Mouse (Mus musculus): ENCODE data around the gene Spats1. TPM values are rescaled to one million over a fixed set of nuclear protein-coding genes. Genes with fewer than 3 reads are reported as not detected.

The Spats1 gene
- polyA plus RNA-seq (2012; rRNA removed) = not detected in 2 replicates

DNA sequence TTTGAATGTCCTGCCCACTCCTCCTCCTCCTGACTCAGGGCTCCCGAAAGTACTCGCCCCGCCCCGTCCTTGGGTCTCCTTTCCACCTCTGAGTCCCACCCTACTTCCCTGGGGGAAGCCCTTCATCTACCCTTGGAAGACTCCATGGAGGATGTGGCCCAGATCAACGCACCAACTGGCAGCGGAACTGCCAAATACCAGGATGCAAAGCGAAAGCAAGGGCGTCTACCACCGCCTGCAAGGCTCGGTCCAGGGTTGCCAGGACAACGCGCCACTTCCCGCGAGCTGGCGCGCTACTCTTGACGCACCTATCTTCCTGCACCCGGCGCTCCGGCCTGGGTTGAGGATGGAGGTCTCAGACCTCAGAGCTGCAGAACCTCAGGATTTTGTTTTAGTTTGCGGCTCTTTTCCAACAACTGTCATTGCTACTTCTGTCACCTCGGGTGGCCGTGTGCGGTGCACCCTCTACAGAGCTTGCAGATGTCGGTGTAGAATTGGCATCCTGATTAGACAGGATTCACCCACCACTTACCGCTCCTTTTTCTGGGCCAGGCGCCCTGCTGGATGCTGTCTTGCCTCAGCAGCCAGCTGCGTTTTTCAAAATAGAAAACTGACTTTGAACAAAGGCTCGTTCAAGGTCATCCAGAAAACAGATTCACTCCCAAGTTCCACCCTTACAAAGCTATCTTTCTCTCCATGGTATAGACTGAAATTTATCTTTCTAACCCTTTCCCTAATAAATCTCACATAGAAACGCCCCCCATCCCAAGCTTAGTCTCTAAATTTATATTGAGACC, at the start of gene Spats1:
Gene Spats1 (minus strand): TSS at position 747 of the 797 bp plus-strand sequence.
- DNase-seq (ENCODE audit: low read depth, low spot score) = no peak
- WGBS = 5% methylated on average over 30 of the region's 30 CpGs

DNA sequence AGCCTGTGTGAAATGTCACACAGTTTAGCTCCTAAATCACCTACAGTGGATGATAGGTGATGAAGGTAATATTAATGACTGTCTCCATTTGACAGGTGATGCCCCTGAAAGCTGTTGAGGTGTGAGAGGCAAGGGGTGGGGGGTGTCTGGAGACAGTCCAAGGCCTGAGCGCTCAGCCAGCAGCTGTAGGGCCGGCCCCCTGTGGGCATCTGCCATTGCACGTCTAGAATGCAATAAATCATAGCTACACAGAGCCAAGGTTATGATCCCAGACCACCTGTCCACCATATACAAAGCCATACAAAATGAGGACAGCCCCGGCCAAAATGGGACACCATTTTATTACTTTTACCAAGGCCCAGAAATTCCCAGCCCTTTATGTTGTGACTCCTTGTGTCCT, 49.7 kb upstream of the Spats1 start:
- no peak for DNase-seq (ENCODE audit: low read depth, low spot score)
- WGBS = 50% methylated on average over 4 of the region's 4 CpGs

DNA sequence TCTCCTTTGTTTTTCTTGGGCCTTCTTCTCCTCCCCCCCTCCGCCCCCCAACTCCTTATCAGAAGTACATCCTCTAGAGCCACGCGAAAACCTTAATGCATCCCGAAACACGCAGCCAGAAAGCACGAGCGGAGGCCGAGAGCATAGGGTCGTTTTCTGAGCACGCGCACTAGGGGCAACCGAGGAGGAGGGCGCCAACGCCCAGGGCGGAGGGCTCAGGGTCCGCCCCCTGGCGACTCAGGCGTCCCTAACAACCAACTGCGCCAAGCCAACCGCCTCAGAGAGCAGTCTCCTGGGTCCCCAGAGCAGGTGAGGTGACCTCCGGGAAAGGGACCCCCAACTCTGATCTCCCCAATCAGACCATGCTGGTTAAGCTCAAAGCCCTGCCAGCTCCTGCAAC, 48.0 kb upstream of the Spats1 start, which contains the start of gene Tcte1:
Gene Tcte1 (plus strand): TSS at position 172 of the 400 bp plus-strand sequence.
- 3% methylated on average over 21 of the region's 21 CpGs for WGBS
- no peak for DNase-seq (ENCODE audit: low read depth, low spot score)

DNA sequence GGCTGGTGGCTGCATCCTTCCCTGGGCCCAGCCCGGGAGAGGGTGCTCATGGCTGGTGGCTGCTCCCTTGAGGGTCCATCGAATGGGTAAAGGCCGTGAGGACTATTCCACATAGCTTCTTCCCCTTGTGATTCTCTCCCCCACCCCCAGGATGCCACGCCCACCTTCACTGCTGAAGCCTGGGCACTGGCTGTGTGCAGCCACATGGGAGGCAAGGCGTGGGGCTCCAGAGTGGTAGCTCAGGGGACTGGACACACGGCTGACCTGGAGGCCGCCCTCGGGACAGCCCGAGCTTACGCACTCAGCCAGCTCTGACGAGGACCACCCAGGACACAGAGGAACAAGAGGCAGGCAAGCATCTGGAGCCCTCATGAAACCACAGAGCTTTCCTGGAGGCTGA, 44.9 kb upstream of the Spats1 start:
- 79% methylated on average over 11 of the region's 11 CpGs for WGBS

GRCm38 (mm10) chr17:45518766-45519475, 43.7 kb upstream of the Spats1 start:
- DNase-seq (ENCODE audit: low read depth, low spot score) = no peak
- 72% methylated on average over 12 of the region's 12 CpGs for WGBS

More for the DNA sequence above, 44.9 kb upstream of the Spats1 start:
- DNase-seq (ENCODE audit: low read depth, low spot score) = no peak

DNA sequence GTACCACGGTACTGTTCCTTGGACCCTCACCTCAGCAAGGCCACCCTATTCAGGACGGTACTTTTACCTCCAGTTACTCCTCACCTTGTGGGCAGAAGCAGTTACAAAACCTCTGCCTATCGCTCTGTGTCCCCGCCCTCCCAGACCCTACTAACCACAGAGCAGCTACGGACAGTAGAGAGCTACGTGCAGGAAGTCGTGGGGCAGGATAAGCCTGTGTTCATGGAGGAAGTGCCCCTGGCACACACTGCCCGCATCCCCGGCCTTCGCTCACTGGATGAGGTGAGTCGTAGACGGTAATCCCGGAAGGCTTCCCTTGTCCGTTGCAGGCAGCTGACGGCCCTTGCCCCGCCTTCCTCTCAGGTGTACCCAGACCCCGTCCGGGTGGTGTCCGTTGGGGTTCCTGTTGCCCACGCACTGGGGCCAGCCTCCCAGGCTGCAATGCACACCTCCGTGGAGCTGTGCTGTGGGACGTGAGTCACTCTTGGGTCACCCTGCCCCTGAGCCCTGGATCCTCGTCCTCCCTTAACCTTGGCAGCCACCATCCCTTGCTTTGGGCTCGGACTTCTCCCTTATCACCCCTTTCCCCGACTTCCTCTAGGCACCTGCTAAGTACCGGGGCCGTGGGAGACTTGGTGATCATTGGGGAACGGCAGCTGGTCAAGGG, 42.5 kb upstream of the Spats1 start:
- 90% methylated on average over 28 of the region's 28 CpGs for WGBS
- no peak for DNase-seq (ENCODE audit: low read depth, low spot score)

DNA sequence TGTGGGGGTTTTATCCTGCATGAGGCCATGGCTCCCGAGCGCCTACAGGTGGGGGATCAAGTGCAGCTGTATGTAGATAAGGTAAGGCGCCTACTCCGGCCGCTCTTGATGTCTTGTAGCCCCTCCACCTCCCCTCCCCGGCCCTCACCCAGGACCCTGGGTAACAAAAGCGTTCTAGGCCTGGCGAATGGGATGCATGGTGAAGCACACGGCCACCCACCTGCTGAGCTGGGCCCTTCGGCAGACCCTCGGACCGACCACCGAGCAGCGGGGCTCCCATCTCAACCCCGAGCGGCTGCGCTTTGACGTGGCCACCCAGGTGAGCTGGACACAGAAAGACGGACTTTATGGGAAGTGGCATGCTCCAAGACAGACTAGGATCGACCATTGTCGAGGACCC, 41.9 kb upstream of the Spats1 start:
- WGBS = 93% methylated on average over 21 of the region's 21 CpGs
- no peak for DNase-seq (ENCODE audit: low read depth, low spot score)

- 51% methylated on average over 8 of the region's 8 CpGs for WGBS
- DNase-seq (ENCODE audit: low read depth, low spot score) = peak; percentile 29
Observed at GRCm38 (mm10) chr17:45516488-45516887, 41.3 kb upstream of the Spats1 start.

DNA sequence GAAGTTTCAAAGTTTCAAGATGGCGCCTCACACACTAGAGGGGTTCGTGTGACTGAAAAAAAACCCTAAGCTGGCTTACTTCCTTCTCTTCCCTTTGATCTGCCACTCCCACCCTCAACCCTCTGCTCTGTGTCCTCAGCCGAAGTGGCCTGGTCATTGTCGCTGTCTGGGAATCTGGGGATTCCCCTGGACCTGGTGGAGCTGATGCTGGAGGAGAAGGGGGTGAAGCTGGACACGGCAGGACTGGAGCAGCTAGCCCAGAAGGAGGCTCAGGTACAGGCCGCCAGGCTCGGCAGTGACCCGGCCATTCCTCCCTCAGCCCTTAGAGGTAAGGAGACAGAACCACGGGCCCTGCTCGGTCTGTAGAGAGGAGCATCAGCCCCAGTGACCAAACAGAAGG, 40.6 kb upstream of the Spats1 start:
- no peak for DNase-seq (ENCODE audit: low read depth, low spot score)
- 85% methylated on average over 10 of the region's 10 CpGs for WGBS

DNA sequence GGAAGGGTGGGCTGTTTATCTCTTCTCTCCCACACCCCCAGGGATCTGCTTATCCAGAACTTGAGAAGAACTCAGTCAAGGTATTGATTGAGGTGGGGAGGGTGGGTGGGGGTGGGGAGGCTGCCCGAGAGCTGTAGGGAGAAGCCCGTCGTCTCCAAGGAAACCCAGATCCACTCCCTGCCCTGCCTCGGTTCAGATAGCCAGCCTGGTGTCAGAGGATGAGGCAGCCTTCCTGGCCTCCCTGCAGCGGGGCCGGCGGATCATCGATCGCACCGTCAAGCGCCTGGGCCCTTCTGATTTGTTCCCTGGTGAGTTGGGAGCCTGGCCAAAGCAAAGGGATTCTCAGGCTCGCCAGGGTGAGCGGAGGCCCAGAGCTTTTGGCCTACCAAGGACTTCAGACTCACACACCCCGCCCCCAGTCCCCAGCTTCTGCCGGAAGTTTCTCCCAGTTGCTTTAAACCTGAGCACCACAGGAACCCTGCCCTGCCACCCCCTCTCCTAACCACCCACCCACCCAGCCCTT, 40.0 kb upstream of the Spats1 start:
- 78% methylated on average over 15 of the region's 15 CpGs for WGBS
- no peak for DNase-seq (ENCODE audit: low read depth, low spot score)

- DNase-seq (ENCODE audit: low read depth, low spot score) = no peak
- WGBS = 89% methylated on average over 4 of the region's 4 CpGs
Observed at GRCm38 (mm10) chr17:45511757-45512156, 36.5 kb upstream of the Spats1 start.

- no peak for DNase-seq (ENCODE audit: low read depth, low spot score)
- WGBS = 93% methylated on average over 4 of the region's 4 CpGs
Observed at GRCm38 (mm10) chr17:45510871-45511270, 35.7 kb upstream of the Spats1 start.

- WGBS = 2% methylated on average over 42 of the region's 42 CpGs
- peak; percentile 70 for DNase-seq (ENCODE audit: low read depth, low spot score)
Observed at GRCm38 (mm10) chr17:45506700-45507189, 31.5 kb upstream of the Spats1 start, which contains the start of gene Aars2. TSS of gene Aars2 (plus strand) at chr17:45506841.

DNA sequence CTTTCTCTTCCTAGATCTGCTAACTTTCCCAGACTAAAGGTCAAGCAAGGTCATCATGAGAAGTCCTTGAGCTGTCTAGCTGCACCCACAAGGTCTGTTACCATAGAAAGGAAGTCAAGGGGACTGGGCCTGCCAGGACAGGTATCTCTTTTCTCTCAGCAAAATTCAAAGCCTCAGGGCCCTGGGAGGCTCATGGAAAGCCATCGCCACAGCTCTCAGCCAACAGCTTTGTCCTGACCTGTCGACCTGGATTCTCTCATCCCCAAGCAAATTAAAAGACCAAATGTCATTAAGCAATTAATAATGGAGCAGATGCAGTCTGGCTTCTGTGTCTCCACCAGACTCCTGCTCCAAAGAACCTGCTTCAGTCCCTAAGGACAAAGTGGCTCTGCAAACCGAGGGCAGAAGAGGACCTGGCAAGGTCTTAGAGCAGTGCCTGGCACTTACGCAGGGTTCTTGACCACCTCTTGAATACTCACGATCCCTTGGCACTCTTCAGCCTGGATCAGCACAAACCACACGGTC, 30.8 kb upstream of the Spats1 start:
- no peak for DNase-seq (ENCODE audit: low read depth, low spot score)
- 66% methylated on average over 6 of the region's 6 CpGs for WGBS

GRCm38 (mm10) chr17:45503301-45503973, 28.2 kb upstream of the Spats1 start:
- WGBS = 41% methylated on average over 5 of the region's 5 CpGs
- no peak for DNase-seq (ENCODE audit: low read depth, low spot score)

GRCm38 (mm10) chr17:45502324-45502723, 27.1 kb upstream of the Spats1 start:
- no peak for DNase-seq (ENCODE audit: low read depth, low spot score)
- WGBS = 44% methylated on average over 4 of the region's 4 CpGs

DNA sequence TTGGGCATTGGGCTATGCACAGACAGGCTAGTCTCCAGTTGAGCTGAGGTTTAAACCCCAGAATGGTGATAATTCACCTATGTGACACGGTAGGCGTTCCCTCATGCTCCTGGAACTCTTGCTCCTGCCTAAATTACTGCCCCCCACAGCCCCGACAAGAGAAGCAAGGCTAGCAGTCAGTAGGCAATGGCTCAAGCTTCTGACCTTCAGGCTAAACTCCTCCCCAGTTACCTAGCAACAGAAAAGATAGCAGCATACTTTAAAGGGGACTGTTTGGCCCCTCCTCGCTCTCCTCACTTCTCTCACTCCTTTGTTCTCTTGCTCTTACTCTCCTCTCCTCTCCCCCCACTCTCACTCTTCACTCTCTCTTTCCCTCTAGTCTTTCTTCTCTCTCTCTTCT, 25.8 kb upstream of the Spats1 start:
- WGBS = 37% methylated on average over 4 of the region's 4 CpGs
- DNase-seq (ENCODE audit: low read depth, low spot score) = no peak

- no peak for DNase-seq (ENCODE audit: low read depth, low spot score)
- 21% methylated on average over 2 of the region's 2 CpGs for WGBS
Observed at GRCm38 (mm10) chr17:45499516-45499915, 24.3 kb upstream of the Spats1 start.

DNA sequence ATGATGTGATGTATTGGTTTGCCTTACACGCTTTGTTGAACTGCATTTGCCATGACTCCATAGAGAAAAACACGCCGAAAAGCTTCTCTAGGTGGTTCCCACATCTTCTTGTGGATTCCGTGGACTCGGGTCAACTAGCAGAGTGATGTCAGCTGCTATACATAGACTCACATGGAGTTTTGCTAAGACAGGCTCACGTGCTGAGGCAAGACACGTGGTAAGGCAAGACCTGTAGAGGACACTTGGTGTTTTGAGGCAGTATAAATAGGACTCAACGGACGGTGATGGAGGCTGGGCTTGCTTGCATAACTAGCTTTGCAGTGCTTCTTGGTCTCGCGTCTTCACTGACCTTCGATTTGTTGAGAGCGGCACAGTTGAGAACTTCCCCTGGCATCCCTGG, 23.2 kb upstream of the Spats1 start:
- WGBS = 83% methylated on average over 13 of the region's 13 CpGs
- no peak for DNase-seq (ENCODE audit: low read depth, low spot score)
